Mouse (Mus musculus): ENCODE measurements around the gene Arid5b.

- TF ChIP-seq POLR2A (IDR thresholded peaks at IDR 0.05; ENCODE audit: control insufficient read depth, extremely low read depth, insufficient read depth, low read length, poor library complexity) = no peak
- no peak for TF ChIP-seq CTCF (IDR thresholded peaks at IDR 0.05; ENCODE audit: borderline replicate concordance, control insufficient read depth, extremely low read depth, insufficient read depth, low read length, poor library complexity)
Measured at GRCm38 (mm10) chr10:68114955-68115354, 163.6 kb downstream of the Arid5b start.
